Mouse (Mus musculus) bone marrow, adult 2 months (tissue): ENCODE data around the gene Olfr884.

Experiments
- CTCF ChIP-seq: fragments of 200-500 bp; IDR thresholded peaks from 2 replicates; pipeline ENCODE4 v1.5.1; 2011; ENCODE audit warnings: low read length, control low read depth; ENCODE audit not compliant: control insufficient read depth, insufficient read depth
- POLR2A ChIP-seq: fragments of 200-500 bp; IDR thresholded peaks from 2 replicates; pipeline ENCODE4 v1.6.1; 2011; ENCODE audit warnings: low read depth, mild to moderate bottlenecking, control low read depth, low read length, borderline replicate concordance; ENCODE audit not compliant: control insufficient read depth

GRCm38 (mm10) chr9:38025508-38025907 lies 20.8 kb upstream of the Olfr884 start, which contains the start of gene Olfr883:
- TF ChIP-seq CTCF (no peak), POLR2A (no peak)
